Mouse (Mus musculus): ENCODE measurements at regions not wholly inside any gene's neighbourhood (a gene's known extent, or its start where the extent isn't known, plus 50 kb on each side); places are given as distances from the start of the nearest gene placed in this dataset.

- DNase-seq (ENCODE audit: low spot score), result no peak
These were observed 583.1 kb upstream of the C030005K15Rik start for GRCm38 (mm10) chr10:98309667-98310066.

DNA sequence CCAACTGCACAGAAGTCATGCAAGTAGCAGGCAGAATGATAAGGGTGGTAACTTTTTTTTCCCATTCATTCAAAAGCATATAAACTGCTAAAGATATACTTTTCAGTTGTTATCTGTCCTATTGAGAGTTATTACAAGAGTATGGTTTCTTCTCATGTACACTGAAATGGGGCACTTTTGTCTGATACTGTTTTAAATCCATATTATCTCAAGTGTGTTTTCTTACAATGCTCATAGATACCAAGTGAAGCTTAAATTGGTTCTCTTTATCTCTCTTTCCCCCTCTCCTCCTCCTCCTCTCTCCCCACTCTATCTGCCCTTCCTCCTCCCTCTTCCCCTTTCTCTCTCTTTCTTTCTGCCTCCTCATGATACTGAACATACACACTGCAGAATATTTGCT, 584.8 kb upstream of the C030005K15Rik start:
- no peak for DNase-seq (ENCODE audit: low spot score)

- DNase-seq (ENCODE audit: low spot score), result no peak
These were observed 591.9 kb upstream of the C030005K15Rik start for GRCm38 (mm10) chr10:98318416-98318815.

GRCm38 (mm10) chr10:98323846-98324245, 590.4 kb upstream of the Atp2b1 start:
- no peak for DNase-seq (ENCODE audit: low spot score)

GRCm38 (mm10) chr10:98324591-98324990, 589.6 kb upstream of the Atp2b1 start:
- DNase-seq (ENCODE audit: low spot score), result no peak

- DNase-seq (ENCODE audit: low spot score), result no peak
These were observed 588.5 kb upstream of the Atp2b1 start for GRCm38 (mm10) chr10:98325720-98326119.

DNA sequence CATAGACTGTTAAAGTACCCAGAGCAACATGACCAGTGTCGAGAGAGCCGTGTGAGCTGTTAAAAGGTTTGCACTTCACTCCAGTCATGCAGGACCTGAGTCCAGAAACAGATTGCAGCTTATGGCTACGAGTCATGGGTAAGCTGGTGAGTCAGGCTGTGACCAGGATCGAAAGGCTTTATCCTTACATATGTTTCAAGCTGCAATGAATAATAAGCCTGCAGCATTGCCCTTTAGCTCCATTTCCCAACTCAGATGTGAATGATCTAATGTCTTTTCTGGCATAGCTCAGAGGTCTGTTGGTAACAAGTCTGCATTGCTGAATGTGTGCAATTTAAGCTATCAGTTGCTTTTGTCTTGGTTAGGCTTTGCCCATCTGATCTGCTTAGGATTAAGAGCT, 581.5 kb upstream of the Atp2b1 start:
- DNase-seq (ENCODE audit: low spot score), result no peak

- peak; percentile 6 for DNase-seq (ENCODE audit: low spot score)
These were observed 580.7 kb upstream of the Atp2b1 start for GRCm38 (mm10) chr10:98333411-98334067.

- DNase-seq (ENCODE audit: low spot score), result no peak
These were observed 570.4 kb upstream of the Atp2b1 start for GRCm38 (mm10) chr10:98343827-98344226.

DNA sequence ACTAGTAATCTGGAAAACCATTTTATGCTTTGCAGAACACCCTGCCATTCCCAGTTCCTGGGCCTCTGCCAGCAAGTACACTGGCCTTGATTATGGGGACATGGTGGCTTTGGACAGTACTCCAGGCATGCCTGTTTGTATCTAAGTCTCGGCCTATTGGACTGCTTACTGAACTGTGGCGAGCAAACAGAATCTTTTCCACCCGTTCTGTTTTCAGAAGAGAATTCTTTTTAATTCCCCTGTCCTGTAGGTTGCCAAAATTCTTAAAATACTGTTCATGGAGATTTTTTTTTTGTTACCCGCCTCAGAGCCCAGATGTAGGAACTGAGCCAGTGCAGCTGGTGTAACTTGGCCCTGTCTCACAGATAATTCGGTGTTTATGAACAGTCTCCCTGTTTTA, 564.7 kb upstream of the Atp2b1 start:
- peak; percentile 77 for DNase-seq (ENCODE audit: low spot score)

- no peak for DNase-seq (ENCODE audit: low spot score)
These were observed 563.8 kb upstream of the Atp2b1 start for GRCm38 (mm10) chr10:98350318-98350926.

DNA sequence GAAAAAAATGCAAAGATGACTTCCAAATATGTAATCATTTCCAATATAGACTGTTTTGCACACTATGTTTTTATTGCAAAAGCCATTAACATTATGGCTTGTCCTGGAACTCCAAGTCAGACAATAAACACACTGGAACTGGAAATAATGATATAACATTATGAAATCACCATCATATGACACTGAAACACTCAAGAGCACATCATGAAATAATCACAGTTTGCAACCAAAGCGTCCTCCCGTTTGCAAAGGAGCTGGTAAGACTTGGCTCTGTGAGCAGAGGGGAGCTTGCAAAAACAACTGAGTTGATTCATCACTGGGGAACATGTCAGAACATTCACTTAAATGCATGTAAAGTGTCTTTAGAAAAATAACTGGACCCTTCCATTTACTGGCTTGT, 562.1 kb upstream of the Atp2b1 start:
- no peak for DNase-seq (ENCODE audit: low spot score)

GRCm38 (mm10) chr10:98354486-98354885, 559.7 kb upstream of the Atp2b1 start:
- no peak for DNase-seq (ENCODE audit: low spot score)

DNA sequence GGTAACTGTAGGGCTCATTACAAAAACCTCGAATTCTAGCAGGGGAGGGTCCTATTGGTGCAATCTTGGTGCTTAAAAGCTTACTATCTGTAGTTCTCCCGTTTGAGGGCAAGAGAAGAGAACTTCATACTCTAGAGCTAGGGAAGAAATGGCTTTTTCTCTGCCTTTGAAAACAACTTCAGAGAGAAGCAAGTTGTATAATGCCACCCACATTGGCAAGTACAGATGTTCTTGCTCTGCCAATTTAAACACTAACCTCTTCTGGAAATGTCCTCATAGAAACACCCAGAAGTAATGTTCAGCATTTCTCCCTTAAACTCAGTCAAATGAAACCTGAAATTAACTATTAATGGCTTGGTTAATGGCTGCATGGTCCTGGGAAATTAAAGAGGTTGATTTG, 549.6 kb upstream of the Atp2b1 start:
- no peak for DNase-seq (ENCODE audit: low spot score)

DNA sequence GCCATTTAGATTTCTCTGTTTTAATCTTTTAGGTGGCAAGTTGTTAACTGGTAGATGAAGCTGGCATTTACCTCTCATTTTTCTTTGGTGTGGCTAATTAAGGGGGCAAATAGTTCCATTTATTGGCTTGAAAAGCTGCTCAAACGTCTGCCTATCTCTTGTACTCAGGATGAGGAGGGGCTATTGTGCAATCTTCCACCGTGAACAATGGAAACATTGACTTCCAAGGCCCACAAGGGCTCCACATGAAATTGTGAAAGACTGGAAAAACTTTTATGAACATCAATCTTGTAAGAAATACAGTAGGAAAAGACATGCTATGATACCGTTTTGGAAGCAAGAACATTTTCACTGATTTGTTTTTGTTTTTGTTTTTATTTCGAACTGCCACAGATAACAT, 541.6 kb upstream of the Atp2b1 start:
- no peak for DNase-seq (ENCODE audit: low spot score)

DNA sequence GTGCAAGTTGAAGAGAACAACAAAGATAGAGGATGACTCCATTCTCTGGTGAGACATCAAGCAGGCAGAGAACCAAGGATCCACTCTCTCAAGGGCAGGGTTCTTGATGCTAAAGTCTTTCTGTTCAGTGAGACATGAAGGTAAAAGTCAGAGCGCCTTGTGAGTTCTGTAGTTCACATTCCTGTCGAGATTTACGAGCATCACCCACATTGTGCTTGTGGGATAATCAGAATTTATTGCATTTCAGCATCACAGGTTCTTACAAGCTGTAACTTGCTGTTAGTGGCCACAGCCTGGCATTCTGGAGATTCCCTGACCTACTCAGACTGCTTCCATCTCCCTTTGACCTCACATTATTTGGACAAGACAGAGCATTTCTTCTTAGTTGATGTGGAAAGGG, 540.9 kb upstream of the Atp2b1 start:
- DNase-seq (ENCODE audit: low spot score), result no peak

- no peak for DNase-seq (ENCODE audit: low spot score)
These were observed 539.5 kb upstream of the Atp2b1 start for GRCm38 (mm10) chr10:98374684-98375083.

DNA sequence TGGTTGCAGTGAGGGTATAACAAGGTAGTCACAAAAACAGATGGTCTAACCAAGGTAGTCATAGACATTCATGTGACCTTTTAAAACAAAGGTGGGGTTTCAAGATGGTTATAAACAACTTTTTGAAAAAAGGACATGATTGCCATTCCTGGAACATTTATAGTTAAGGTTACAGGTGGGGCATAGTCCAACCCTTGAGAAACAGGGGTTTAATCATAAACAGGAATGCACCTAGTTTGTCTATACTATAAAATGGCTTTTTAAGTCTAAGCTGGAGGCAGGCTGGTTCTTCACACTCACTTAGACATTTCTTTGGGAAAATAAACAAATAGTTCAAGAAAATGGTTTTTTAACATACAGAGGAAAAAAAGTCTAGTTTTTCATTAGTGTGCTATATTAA, 525.7 kb upstream of the Atp2b1 start:
- no peak for DNase-seq (ENCODE audit: low spot score)

DNA sequence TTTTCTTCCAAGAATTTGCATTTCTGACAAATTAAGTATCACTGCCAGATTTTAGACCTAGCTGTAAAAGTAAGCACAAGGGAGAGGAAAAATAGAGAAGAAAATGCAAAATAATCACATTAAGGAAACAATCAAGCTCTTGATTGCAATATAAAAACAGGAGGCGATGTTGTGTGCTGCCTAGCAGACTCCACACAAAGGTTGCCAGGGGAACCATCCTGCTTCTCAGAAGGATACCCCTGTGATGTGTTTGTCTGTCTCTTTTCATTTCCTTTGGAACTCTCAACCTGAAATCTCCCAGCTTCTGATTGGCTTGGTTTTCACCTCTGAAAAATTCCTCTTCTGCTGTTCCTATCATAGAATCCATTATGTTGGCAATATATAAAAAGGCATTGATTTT, 514.3 kb upstream of the Atp2b1 start:
- DNase-seq (ENCODE audit: low spot score), result no peak

DNA sequence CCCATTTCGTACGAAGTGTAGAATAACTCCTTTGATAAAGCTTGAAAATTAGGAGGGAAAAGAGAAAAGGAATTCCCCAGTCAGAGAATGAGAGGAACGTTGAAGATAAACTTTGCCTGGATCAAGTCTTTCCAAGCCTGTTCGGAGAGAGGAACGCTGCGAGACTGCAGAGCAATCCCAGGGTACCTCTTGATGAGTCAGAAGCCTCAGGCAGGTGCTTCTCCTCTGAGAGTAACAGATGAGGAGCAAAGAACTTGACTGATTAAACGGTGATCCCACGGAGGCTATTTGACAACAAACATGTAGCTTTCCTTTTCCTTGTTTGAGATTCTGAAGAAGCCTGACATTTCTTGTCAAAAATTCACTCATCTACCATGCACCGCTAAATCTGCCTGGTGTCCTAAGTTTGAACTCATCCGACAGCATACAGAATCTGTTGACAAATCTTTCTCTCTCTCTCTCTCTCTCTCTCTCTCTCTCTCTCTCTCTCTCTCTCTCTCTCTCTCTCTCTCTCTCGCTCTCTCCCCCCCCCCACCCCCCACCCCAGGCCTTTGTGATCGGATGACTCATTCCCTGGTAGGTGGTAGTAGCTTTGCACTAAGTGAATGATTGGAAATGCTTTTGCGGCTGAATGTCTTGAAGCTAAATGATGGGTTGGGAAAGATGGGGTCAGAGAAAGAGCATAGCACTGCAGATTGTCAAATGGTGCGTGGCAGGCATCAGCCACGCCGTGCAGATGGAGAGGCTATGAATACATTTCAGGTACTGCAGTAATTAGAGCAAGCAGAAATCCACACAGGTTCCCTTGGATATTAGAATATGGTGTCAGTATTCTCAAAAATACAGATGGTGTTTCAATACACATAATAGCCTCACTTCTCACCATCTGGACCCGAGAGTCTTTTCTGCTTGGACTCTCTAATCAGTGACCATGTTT, 496.1 kb upstream of the Atp2b1 start:
- DNase-seq (ENCODE audit: low spot score), result no peak

GRCm38 (mm10) chr10:98424450-98424849, 489.8 kb upstream of the Atp2b1 start:
- DNase-seq (ENCODE audit: low spot score), result no peak

GRCm38 (mm10) chr10:98434974-98435373, 479.2 kb upstream of the Atp2b1 start:
- no peak for DNase-seq (ENCODE audit: low spot score)

GRCm38 (mm10) chr10:98461538-98461937, 452.7 kb upstream of the Atp2b1 start:
- no peak for DNase-seq (ENCODE audit: low spot score)

All from ovary, adult 18-20 months (tissue).